Mouse (Mus musculus) MEL (cell line): ENCODE data around the gene Spsb1.

ENCODE experiments used
- CTCF ChIP-seq, 3 experiments: IDR thresholded peaks in 2 of 3; conservative IDR thresholded peaks in 1 of 3; 2 replicates each; pipeline ENCODE4 v1.5.1; 2011 to 2012; ENCODE audit warnings: low read length in 3 of 3, low read depth in 2 of 3, mild to moderate bottlenecking in 2 of 3, improper control_type of control experiment in 1 of 3, inconsistent platforms in 1 of 3, mixed read lengths in 1 of 3, moderate library complexity in 1 of 3; ENCODE audit not compliant: control insufficient read depth in 1 of 3, insufficient read depth in 1 of 3, poor library complexity in 1 of 3, severe bottlenecking in 1 of 3
- ELF1 ChIP-seq: IDR thresholded peaks from 2 replicates; pipeline ENCODE4 v1.6.1; 2014; ENCODE audit warnings: low read depth, mild to moderate bottlenecking, inconsistent platforms, low read length, improper control_type of control experiment, moderate library complexity
- ZC3H11A ChIP-seq: IDR thresholded peaks from 2 replicates; pipeline ENCODE4 v1.6.1; 2012; ENCODE audit warnings: low read depth, mild to moderate bottlenecking, inconsistent platforms, low read length, improper control_type of control experiment

- TF ChIP-seq ZC3H11A (no peak), CTCF (IDR thresholded peaks at IDR 0.05 in 2 of 3, conservative IDR thresholded peaks at IDR 0.05 in 1 of 3; ENCODE audit: control insufficient read depth in 1 of 3, insufficient read depth in 1 of 3, low read depth in 2 of 3, low read length in 3 of 3, poor library complexity in 1 of 3, severe bottlenecking in 1 of 3) (no peak), ELF1 (no peak)
Observed at GRCm38 (mm10) chr4:149942831-149943741, 11.8 kb downstream of the Spsb1 start.
